Comparison of ENCODE assay signal across 16 mouse cellular contexts in genomic region chr11:5197068-5197467, GRCm38 (mm10). TPM values are rescaled to one million over a fixed set of nuclear protein-coding genes. Genes with fewer than 3 reads are reported as not detected.
A peak's percentile ranks its signal among the peaks of the same experiment; 100 is the strongest.
DNase-seq lines count a peak whose midpoint lies in the region; ATAC-seq and TF ChIP-seq lines count a peak whose summit lies in the region.
"Had no signal": no experiment of that assay in that cellular context is flagged by ENCODE, and none has a peak within 500 bp of the region (broad histone marks: within the 10 kb centered on the region; RNA-seq: fewer than 3 reads in every experiment).

No protein-coding gene starts in this region.

- 89% methylated on average over 5 of the region's 5 CpGs for WGBS in hindbrain, embryonic 12.5 days
- 84% methylated on average over 5 of the region's 5 CpGs for WGBS in hindbrain, embryonic 16.5 days
- WGBS in midbrain, embryonic 13.5 days, result 91% methylated on average over 5 of the region's 5 CpGs
- 88% methylated on average over 5 of the region's 5 CpGs for WGBS in midbrain, embryonic 16.5 days

- no peak overlapping the region for H3K4me3 ChIP-seq in hindbrain, embryonic 12.5 days
- no peak overlapping the region for H3K4me3 ChIP-seq in hindbrain, embryonic 16.5 days (ENCODE audit: low read length)
- H3K4me3 ChIP-seq in midbrain, embryonic 13.5 days (replicated peaks), result no peak overlapping the region
- H3K4me3 ChIP-seq in midbrain, embryonic 16.5 days (ENCODE audit: low read depth, low read length), result no peak overlapping the region
- no peak overlapping the region for H3K4me3 ChIP-seq in myocyte
- H3K4me3 ChIP-seq: layer of hippocampus, adult 2 months; limb, embryonic 15.5 days; stomach, embryonic 15.5 days had no signal

- H3K4me1 ChIP-seq in hindbrain, embryonic 12.5 days, result peaks cover 17% of the 10 kb centered on the region
- H3K4me1 ChIP-seq in hindbrain, embryonic 16.5 days (ENCODE audit: control insufficient read depth, insufficient read depth, low read depth, low read length), result no peaks in the 10 kb centered on the region
- H3K4me1 ChIP-seq in midbrain, embryonic 13.5 days (replicated peaks), result peaks cover 3% of the 10 kb centered on the region
- H3K4me1 ChIP-seq in midbrain, embryonic 16.5 days (ENCODE audit: control insufficient read depth, insufficient read depth, low read length), result no peaks in the 10 kb centered on the region

- peaks cover 9% of the 10 kb centered on the region for H3K36me3 ChIP-seq in hindbrain, embryonic 12.5 days
- H3K36me3 ChIP-seq in hindbrain, embryonic 16.5 days (ENCODE audit: control insufficient read depth, insufficient read depth, low read length), result no peaks in the 10 kb centered on the region
- H3K36me3 ChIP-seq in midbrain, embryonic 13.5 days, result no peaks in the 10 kb centered on the region
- H3K36me3 ChIP-seq in midbrain, embryonic 16.5 days (ENCODE audit: control insufficient read depth, insufficient read depth, low read length), result no peaks in the 10 kb centered on the region
- H3K36me3 ChIP-seq in myocyte (ENCODE audit: control insufficient read depth, insufficient read depth), result peaks cover 16% of the 10 kb centered on the region

- no peak overlapping the region for H3K9ac ChIP-seq in hindbrain, embryonic 12.5 days
- no peak overlapping the region for H3K9ac ChIP-seq in hindbrain, embryonic 16.5 days (ENCODE audit: low read depth, low read length)
- H3K9ac ChIP-seq in midbrain, embryonic 13.5 days (replicated peaks), result no peak overlapping the region
- H3K9ac ChIP-seq in midbrain, embryonic 16.5 days (ENCODE audit: low read depth, low read length), result no peak overlapping the region
- H3K9ac ChIP-seq: limb, embryonic 15.5 days; stomach, embryonic 15.5 days had no signal

- no peaks in the 10 kb centered on the region for H3K27me3 ChIP-seq in hindbrain, embryonic 12.5 days
- H3K27me3 ChIP-seq in hindbrain, embryonic 16.5 days (replicated peaks; ENCODE audit: control insufficient read depth, insufficient read depth, low read length), result no peaks in the 10 kb centered on the region
- no peaks in the 10 kb centered on the region for H3K27me3 ChIP-seq in midbrain, embryonic 13.5 days
- no peaks in the 10 kb centered on the region for H3K27me3 ChIP-seq in midbrain, embryonic 16.5 days (ENCODE audit: control insufficient read depth, insufficient read depth, low read depth, low read length)
- no peaks in the 10 kb centered on the region for H3K27me3 ChIP-seq in myocyte (ENCODE audit: control insufficient read depth, insufficient read depth, insufficient read length)
- H3K27me3 ChIP-seq: limb, embryonic 15.5 days; stomach, embryonic 15.5 days had no signal

- H3K79me2 ChIP-seq in myocyte (ENCODE audit: control insufficient read depth, insufficient read depth), result no peaks in the 10 kb centered on the region

- ATAC-seq in hindbrain, embryonic 12.5 days (ENCODE audit: low FRiP score), result peak; percentile 49; the same call in 1 of the 2 replicates
- ATAC-seq in hindbrain, embryonic 16.5 days, result no peak
- peak; percentile 52; the same call in 1 of the 2 replicates for ATAC-seq in midbrain, embryonic 13.5 days
- no peak for ATAC-seq in midbrain, embryonic 16.5 days
- ATAC-seq: forebrain, embryonic 16.5 days had no signal

- no peak for TF ChIP-seq POLR2A in myocyte (IDR thresholded peaks at IDR 0.05; ENCODE audit: insufficient read length, low read depth)

- H3K4me2 ChIP-seq in hindbrain, embryonic 12.5 days (replicated peaks), result no peak overlapping the region; the same call in 1 of the 2 replicates
- no peak overlapping the region for H3K4me2 ChIP-seq in hindbrain, embryonic 16.5 days (ENCODE audit: low read length)
- no peak overlapping the region for H3K4me2 ChIP-seq in midbrain, embryonic 13.5 days (replicated peaks)
- no peak overlapping the region for H3K4me2 ChIP-seq in midbrain, embryonic 16.5 days (ENCODE audit: low read length)
- H3K4me2 ChIP-seq in myocyte (ENCODE audit: low read depth), result no peak overlapping the region
- H3K4me2 ChIP-seq: limb, embryonic 15.5 days; stomach, embryonic 15.5 days had no signal

- no peak overlapping the region for H3K27ac ChIP-seq in hindbrain, embryonic 12.5 days
- no peak overlapping the region for H3K27ac ChIP-seq in hindbrain, embryonic 16.5 days (ENCODE audit: low read depth, low read length)
- no peak overlapping the region for H3K27ac ChIP-seq in midbrain, embryonic 13.5 days
- H3K27ac ChIP-seq in midbrain, embryonic 16.5 days (ENCODE audit: low read length), result no peak overlapping the region
- H3K27ac ChIP-seq: layer of hippocampus, adult 2 months; limb, embryonic 15.5 days; stomach, embryonic 15.5 days had no signal

- no peaks in the 10 kb centered on the region for H3K9me3 ChIP-seq in hindbrain, embryonic 12.5 days (replicated peaks)
- no peaks in the 10 kb centered on the region for H3K9me3 ChIP-seq in hindbrain, embryonic 16.5 days (ENCODE audit: control insufficient read depth, low read length)
- no peaks in the 10 kb centered on the region for H3K9me3 ChIP-seq in midbrain, embryonic 13.5 days
- H3K9me3 ChIP-seq in midbrain, embryonic 16.5 days (replicated peaks; ENCODE audit: control insufficient read depth, low read length, poor library complexity, severe bottlenecking), result no peaks in the 10 kb centered on the region
- H3K9me3 ChIP-seq: limb, embryonic 15.5 days; stomach, embryonic 15.5 days had no signal

- no peak overlapping the region for H3ac ChIP-seq in myocyte (ENCODE audit: control insufficient read depth, insufficient read length)

- peak; percentile 32 for DNase-seq in adrenal gland, postnatal 10 days
- no peak for DNase-seq in adrenal gland, adult 2 months
- DNase-seq in right cerebral cortex, adult 18-20 months, result no peak
- DNase-seq: cerebellum, adult 2 months; kidney, adult 18-20 months; retina, postnatal 1 day; thymus, postnatal 36 days had no signal

TF ChIP-seq in myocyte, 11 proteins besides CTCF, POLR2A, EP300 and RAD21:
- TF ChIP-seq E2F4 (IDR thresholded peaks at IDR 0.05; ENCODE audit: insufficient read depth), result no peak
- TF ChIP-seq MYOD1 (IDR thresholded peaks at IDR 0.05; ENCODE audit: control insufficient read depth in 1 of 3, insufficient read length in 2 of 3, low read depth in 2 of 3), result peak in 2 of 3 experiments; percentile 28 to 78
- no peak for TF ChIP-seq REST (IDR thresholded peaks at IDR 0.05; ENCODE audit: insufficient read depth, insufficient read length)
- peak; percentile 67; the same call in 1 of the 2 replicates for TF ChIP-seq CEBPB (IDR thresholded peaks at IDR 0.05; ENCODE audit: insufficient read depth, poor library complexity, severe bottlenecking)
- peak in 1 of 3 experiments; percentile 86 for TF ChIP-seq MYOG (IDR thresholded peaks at IDR 0.05; ENCODE audit: control insufficient read depth in 1 of 3, insufficient read depth in 1 of 3, insufficient read length in 2 of 3, low read depth in 2 of 3)
- no peak for TF ChIP-seq USF1 (IDR thresholded peaks at IDR 0.05; ENCODE audit: low read depth)
- TF ChIP-seq MAX (IDR thresholded peaks at IDR 0.05; ENCODE audit: low read depth), result peak; percentile 66
- no peak for TF ChIP-seq TCF3 (IDR thresholded peaks at IDR 0.05; ENCODE audit: insufficient read length, low read depth)
- TF ChIP-seq TCF12 (IDR thresholded peaks at IDR 0.05; ENCODE audit: insufficient read depth, poor library complexity, severe bottlenecking), result peak; percentile 6
- TF ChIP-seq SRF (IDR thresholded peaks at IDR 0.05; ENCODE audit: control insufficient read depth, insufficient read length, low read depth), result peak; percentile 80
- peak; percentile 51 for TF ChIP-seq POLR2AphosphoS2 (IDR thresholded peaks at IDR 0.05; ENCODE audit: insufficient read length, low read depth)

RNA-seq across cellular contexts. Expression of gene Emid1, which starts 45.0 kb away (rescaled TPM):
- total RNA-seq in adrenal gland, postnatal 10 days (2021), result 1 to 10 TPM; 8.7 to 9.4 TPM
- 1 to 10 TPM; 3.1 to 4.6 TPM for total RNA-seq in adrenal gland, adult 2 months (2021)
- polyA plus RNA-seq in adrenal gland, adult 2 months (2012; rRNA removed), result 20.1 and 22.9 TPM in 2 replicates
- 17.7 and 21.9 TPM in 2 replicates for polyA plus RNA-seq in hindbrain, embryonic 12.5 days (2016; fragmentation: Nextera tagmentation; extraction: Ambion mirVana)
- 15.8 and 18.2 TPM in 2 replicates for polyA plus RNA-seq in hindbrain, embryonic 16.5 days (2015; fragmentation: Nextera tagmentation; extraction: Ambion mirVana)
- 5.6 and 6.7 TPM in 2 replicates for polyA plus RNA-seq in midbrain, embryonic 13.5 days (2015; fragmentation: Nextera tagmentation; extraction: Ambion mirVana)
- polyA plus RNA-seq in midbrain, embryonic 16.5 days (2015; fragmentation: Nextera tagmentation; extraction: Ambion mirVana), result 9.5 and 12.4 TPM in 2 replicates
- 0.04 TPM for polyA plus RNA-seq in myocyte (2012; fragmentation: generic; extraction: Trizol)

Comparison
In these comparisons a context has a peak if more than half of its experiments do, and no peak if none do; other contexts are left out.
1. ATAC-seq: peak in hindbrain, embryonic 12.5 days (single experiment) and midbrain, embryonic 13.5 days (single experiment); none in hindbrain, embryonic 16.5 days (single experiment) and midbrain, embryonic 16.5 days (single experiment).